Mouse (Mus musculus) kidney, embryonic 16.5 days (tissue): ENCODE measurements around the gene Xpnpep2. TPM values are rescaled to one million over a fixed set of nuclear protein-coding genes. Genes with fewer than 3 reads are reported as not detected.

ENCODE experiments used
- ATAC-seq: fragments of 200-750 bp; cut with Nextera tagmentation; 2 replicates; pipeline ENCODE4 v1.8.0; 2017; ENCODE audit warnings: moderate TSS enrichment; ENCODE audit not compliant: low FRiP score, low TSS enrichment
- H3K27ac ChIP-seq: fragments of 300-500 bp; sonication (generic); 2 replicates; pipeline ENCODE4 v1.5.1; 2014; ENCODE audit warnings: low read length
- H3K27me3 ChIP-seq: fragments of 300-500 bp; sonication (generic); 2 replicates; pipeline ENCODE4 v1.6.1; 2014; ENCODE audit warnings: low read length, control low read depth, mixed read lengths; ENCODE audit not compliant: insufficient read depth
- H3K36me3 ChIP-seq: fragments of 300-500 bp; sonication (generic); 2 replicates; pipeline ENCODE4 v1.6.1; 2014; ENCODE audit warnings: low read length, control low read depth, mixed read lengths; ENCODE audit not compliant: insufficient read depth
- H3K4me1 ChIP-seq: fragments of 300-500 bp; sonication (generic); 2 replicates; pipeline ENCODE4 v1.6.1; 2014; ENCODE audit warnings: low read length, control low read depth, mixed read lengths; ENCODE audit not compliant: insufficient read depth
- H3K4me2 ChIP-seq: fragments of 300-500 bp; sonication (generic); replicated peaks from 2 replicates; pipeline ENCODE4 v1.6.1; 2014; ENCODE audit warnings: low read depth, low read length
- H3K4me3 ChIP-seq: fragments of 300-500 bp; sonication (generic); 2 replicates; pipeline ENCODE4 v1.5.1; 2014; ENCODE audit warnings: mild to moderate bottlenecking, low read length
- H3K9ac ChIP-seq: fragments of 300-500 bp; sonication (generic); replicated peaks from 2 replicates; pipeline ENCODE4 v1.6.1; 2014; ENCODE audit warnings: low read length
- H3K9me3 ChIP-seq: fragments of 300-500 bp; sonication (generic); 2 replicates; pipeline ENCODE4 v1.6.1; 2016; ENCODE audit warnings: low read length, control low read depth
- WGBS: fragments of 180-500 bp; shearing (Covaris S2); extraction: QIAGEN DNeasy Blood & Tissue Kit; methylation state at CpG from one replicate; pipeline ENCODE4 v1.1.7; 2014; 5-methylcytosine and 5-hydroxymethylcytosine counted together
- polyA plus RNA-seq: library from polyadenylated mRNA; unstranded; fragments of >200 nt; fragmentation: Nextera tagmentation; extraction: Ambion mirVana; gene quantifications from 2 replicates; pipeline ENCODE4 v1.2.1, GENCODE M21; 2015

Xpnpep2 gene
- 7.8 and 8.3 TPM in 2 replicates for polyA plus RNA-seq

GRCm38 (mm10) chrX:48108394-48109315 is at the start of gene Xpnpep2:
TSS of gene Xpnpep2 (plus strand) at chrX:48108725.
- no peak within 1 kb of the TSS for H3K27ac ChIP-seq

GRCm38 (mm10) chrX:48062481-48062880 is 46.0 kb upstream of the Xpnpep2 start:
- 59% methylated on average over 4 of the region's 4 CpGs for WGBS
- H3K9ac ChIP-seq, result no peak overlapping the region
- H3K27me3 ChIP-seq, result no peaks in the 10 kb centered on the region
- H3K27ac ChIP-seq, result no peak overlapping the region
- no peak for ATAC-seq
- no peak overlapping the region for H3K4me2 ChIP-seq
- no peak overlapping the region for H3K4me3 ChIP-seq
- no peaks in the 10 kb centered on the region for H3K36me3 ChIP-seq
- H3K4me1 ChIP-seq, result no peaks in the 10 kb centered on the region
- H3K9me3 ChIP-seq, result no peaks in the 10 kb centered on the region

More at GRCm38 (mm10) chrX:48108394-48109315, at the start of gene Xpnpep2:
- peaks cover 4% of the 10 kb centered on the region; the same call in 1 of the 2 replicates for H3K27me3 ChIP-seq
- H3K4me3 ChIP-seq, result no peak within 1 kb of the TSS
- H3K36me3 ChIP-seq, result no peaks in the 10 kb centered on the region
- ATAC-seq, result peak; percentile 86
- no peaks in the 10 kb centered on the region for H3K4me1 ChIP-seq
- WGBS, result 56% methylated on average over 6 of the region's 6 CpGs
- H3K4me2 ChIP-seq, result no peak within 1 kb of the TSS
- no peaks in the 10 kb centered on the region for H3K9me3 ChIP-seq
- H3K9ac ChIP-seq, result no peak within 1 kb of the TSS

- 45% methylated on average over 5 of the region's 5 CpGs for WGBS
- H3K36me3 ChIP-seq, result no peaks in the 10 kb centered on the region
- no peak overlapping the region for H3K4me3 ChIP-seq
- H3K9me3 ChIP-seq, result no peaks in the 10 kb centered on the region
- peak overlapping the region; percentile 14; the same call in 1 of the 2 replicates for H3K27ac ChIP-seq
- no peak overlapping the region for H3K4me2 ChIP-seq
- H3K9ac ChIP-seq, result no peak overlapping the region
- peaks cover 3% of the 10 kb centered on the region; the same call in 1 of the 2 replicates for H3K27me3 ChIP-seq
- H3K4me1 ChIP-seq, result no peaks in the 10 kb centered on the region
- peak; percentile 74 for ATAC-seq
Measured at GRCm38 (mm10) chrX:48064166-48064853, 44.2 kb upstream of the Xpnpep2 start.

GRCm38 (mm10) chrX:48066891-48067290 is 41.6 kb upstream of the Xpnpep2 start:
- no peaks in the 10 kb centered on the region for H3K36me3 ChIP-seq

GRCm38 (mm10) chrX:48071961-48072360 is 36.6 kb upstream of the Xpnpep2 start:
- Histone ChIP-seq H3K4me3 (no peak overlapping the region), H3K27me3 (peaks cover 3% of the 10 kb centered on the region; the same call in 1 of the 2 replicates), H3K27ac (no peak overlapping the region), H3K36me3 (no peaks in the 10 kb centered on the region), H3K4me2 (no peak overlapping the region), H3K9me3 (no peaks in the 10 kb centered on the region), H3K4me1 (no peaks in the 10 kb centered on the region), H3K9ac (no peak overlapping the region)
- WGBS, result 38% methylated on average over 3 of the region's 3 CpGs
- ATAC-seq, result no peak

More at GRCm38 (mm10) chrX:48066891-48067290, 41.6 kb upstream of the Xpnpep2 start:
- Histone ChIP-seq H3K27ac (no peak overlapping the region), H3K4me2 (no peak overlapping the region), H3K9me3 (no peaks in the 10 kb centered on the region), H3K27me3 (peaks cover 3% of the 10 kb centered on the region; the same call in 1 of the 2 replicates), H3K4me3 (no peak overlapping the region), H3K9ac (no peak overlapping the region), H3K4me1 (no peaks in the 10 kb centered on the region)
- ATAC-seq, result no peak
- WGBS, result 73% methylated on average over 3 of the region's 3 CpGs

GRCm38 (mm10) chrX:48072401-48072800 is 36.1 kb upstream of the Xpnpep2 start:
- Histone ChIP-seq H3K4me1 (no peaks in the 10 kb centered on the region), H3K9ac (no peak overlapping the region), H3K27ac (no peak overlapping the region), H3K4me3 (no peak overlapping the region), H3K4me2 (no peak overlapping the region), H3K27me3 (peaks cover 3% of the 10 kb centered on the region; the same call in 1 of the 2 replicates), H3K9me3 (no peaks in the 10 kb centered on the region), H3K36me3 (no peaks in the 10 kb centered on the region)
- no peak for ATAC-seq
- WGBS, result 44% methylated on average over 5 of the region's 5 CpGs

- H3K4me2 ChIP-seq, result no peak overlapping the region
- WGBS, result 90% methylated on average over 3 of the region's 3 CpGs
- H3K27ac ChIP-seq, result no peak overlapping the region
- no peak overlapping the region for H3K9ac ChIP-seq
- ATAC-seq, result no peak
- H3K4me1 ChIP-seq, result no peaks in the 10 kb centered on the region
- no peak overlapping the region for H3K4me3 ChIP-seq
- no peaks in the 10 kb centered on the region for H3K9me3 ChIP-seq
- H3K36me3 ChIP-seq, result no peaks in the 10 kb centered on the region
- H3K27me3 ChIP-seq, result no peaks in the 10 kb centered on the region; the same call in 1 of the 2 replicates
Measured at GRCm38 (mm10) chrX:48074691-48075090, 33.8 kb upstream of the Xpnpep2 start.

GRCm38 (mm10) chrX:48076806-48077425 is 31.6 kb upstream of the Xpnpep2 start:
- H3K4me2 ChIP-seq, result no peak overlapping the region
- H3K4me1 ChIP-seq, result no peaks in the 10 kb centered on the region
- ATAC-seq, result no peak
- H3K9me3 ChIP-seq, result no peaks in the 10 kb centered on the region
- H3K9ac ChIP-seq, result no peak overlapping the region
- H3K4me3 ChIP-seq, result no peak overlapping the region
- H3K27me3 ChIP-seq, result no peaks in the 10 kb centered on the region; the same call in 1 of the 2 replicates
- 82% methylated on average over 4 of the region's 4 CpGs for WGBS
- H3K36me3 ChIP-seq, result no peaks in the 10 kb centered on the region
- H3K27ac ChIP-seq, result no peak overlapping the region

- Histone ChIP-seq H3K9me3 (no peaks in the 10 kb centered on the region), H3K4me3 (no peak overlapping the region), H3K27ac (no peak overlapping the region), H3K27me3 (no peaks in the 10 kb centered on the region), H3K4me2 (no peak overlapping the region), H3K36me3 (no peaks in the 10 kb centered on the region), H3K4me1 (no peaks in the 10 kb centered on the region), H3K9ac (no peak overlapping the region)
- 57% methylated on average over 5 of the region's 5 CpGs for WGBS
- ATAC-seq, result no peak
Measured at GRCm38 (mm10) chrX:48082364-48082763, 26.2 kb upstream of the Xpnpep2 start.
